Mouse (Mus musculus): ENCODE measurements around the gene B3gat2. TPM values are rescaled to one million over a fixed set of nuclear protein-coding genes. Genes with fewer than 3 reads are reported as not detected.

B3gat2 gene
- polyA plus RNA-seq, 1 experiment from 2014 or later, result 0.51 TPM

GRCm38 (mm10) chr1:23836630-23837029 lies 75.1 kb downstream of the B3gat2 start:
- no peaks in the 10 kb centered on the region for H3K9me3 ChIP-seq (ENCODE audit: control insufficient read depth, low read length)
- no peaks in the 10 kb centered on the region for H3K4me1 ChIP-seq (ENCODE audit: control insufficient read depth in 2 of 2, insufficient read depth in 2 of 2, low read length in 2 of 2)
- WGBS, result 78% methylated on average over 4 of the region's 4 CpGs
- H3K9ac ChIP-seq (ENCODE audit: low read length), result no peak overlapping the region
- no peak overlapping the region for H3K4me3 ChIP-seq (ENCODE audit: control insufficient read depth in 1 of 2, insufficient read depth in 1 of 2, low read depth in 1 of 2, low read length in 2 of 2)
- H3K27me3 ChIP-seq (ENCODE audit: control insufficient read depth, insufficient read depth, low read length), result no peaks in the 10 kb centered on the region
- ATAC-seq (ENCODE audit: insufficient number of reproducible peaks, insufficient read depth, low FRiP score, low read depth), result no peak
- H3K27ac ChIP-seq (replicated peaks in 1 of 2; ENCODE audit: control insufficient read depth in 1 of 2, insufficient read depth in 1 of 2, low read depth in 2 of 2, low read length in 2 of 2), result no peak overlapping the region
- peaks cover 12% of the 10 kb centered on the region for H3K36me3 ChIP-seq (ENCODE audit: control insufficient read depth, insufficient read depth, low read length)
- H3K4me2 ChIP-seq (ENCODE audit: low read length), result no peak overlapping the region

DNA sequence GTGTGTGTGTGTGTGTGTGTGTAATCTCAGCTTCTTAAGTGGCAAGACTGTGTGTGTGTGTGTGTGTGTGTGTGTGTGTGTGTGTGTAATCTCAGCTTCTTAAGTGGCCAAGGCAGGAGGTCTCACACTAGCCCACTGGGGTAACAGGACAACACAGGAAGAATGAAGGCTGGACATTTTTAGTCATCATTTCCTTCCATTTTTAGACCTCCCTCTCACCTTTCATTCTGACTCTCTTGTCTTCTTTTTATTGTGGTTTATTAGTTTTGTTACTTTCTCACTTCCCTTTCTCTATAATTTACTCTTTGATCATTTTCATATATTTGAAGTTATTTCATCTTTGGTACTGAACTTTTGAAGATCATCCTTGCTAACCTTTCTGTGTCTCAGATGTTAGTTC lies 79.4 kb downstream of the B3gat2 start:
- no peaks in the 10 kb centered on the region for H3K4me1 ChIP-seq (ENCODE audit: control insufficient read depth in 2 of 2, insufficient read depth in 2 of 2, low read length in 2 of 2)
- no peak overlapping the region for H3K4me2 ChIP-seq (ENCODE audit: low read length)
- H3K36me3 ChIP-seq (ENCODE audit: control insufficient read depth, insufficient read depth, low read length), result peaks cover 44% of the 10 kb centered on the region
- no peak overlapping the region for H3K4me3 ChIP-seq (ENCODE audit: control insufficient read depth in 1 of 2, insufficient read depth in 1 of 2, low read depth in 1 of 2, low read length in 2 of 2)
- no peaks in the 10 kb centered on the region for H3K27me3 ChIP-seq (ENCODE audit: control insufficient read depth, insufficient read depth, low read length)
- no peak overlapping the region for H3K9ac ChIP-seq (ENCODE audit: low read length)
- no peaks in the 10 kb centered on the region for H3K9me3 ChIP-seq (ENCODE audit: control insufficient read depth, low read length)
- H3K27ac ChIP-seq (replicated peaks in 1 of 2; ENCODE audit: control insufficient read depth in 1 of 2, insufficient read depth in 1 of 2, low read depth in 2 of 2, low read length in 2 of 2), result no peak overlapping the region
- ATAC-seq (ENCODE audit: insufficient number of reproducible peaks, insufficient read depth, low FRiP score, low read depth), result no peak

- H3K27ac ChIP-seq (replicated peaks in 1 of 2; ENCODE audit: control insufficient read depth in 1 of 2, insufficient read depth in 1 of 2, low read depth in 2 of 2, low read length in 2 of 2), result no peak overlapping the region
- H3K27me3 ChIP-seq (ENCODE audit: control insufficient read depth, insufficient read depth, low read length), result no peaks in the 10 kb centered on the region
- H3K36me3 ChIP-seq (ENCODE audit: control insufficient read depth, insufficient read depth, low read length), result peaks cover 57% of the 10 kb centered on the region
- ATAC-seq (ENCODE audit: insufficient number of reproducible peaks, insufficient read depth, low FRiP score, low read depth), result no peak
- WGBS, result 70% methylated on average over 3 of the region's 3 CpGs
- H3K4me3 ChIP-seq (ENCODE audit: control insufficient read depth in 1 of 2, insufficient read depth in 1 of 2, low read depth in 1 of 2, low read length in 2 of 2), result no peak overlapping the region
- no peak overlapping the region for H3K4me2 ChIP-seq (ENCODE audit: low read length)
- H3K4me1 ChIP-seq (ENCODE audit: control insufficient read depth in 2 of 2, insufficient read depth in 2 of 2, low read length in 2 of 2), result no peaks in the 10 kb centered on the region
- no peaks in the 10 kb centered on the region for H3K9me3 ChIP-seq (ENCODE audit: control insufficient read depth, low read length)
- H3K9ac ChIP-seq (ENCODE audit: low read length), result no peak overlapping the region
These were observed 81.1 kb downstream of the B3gat2 start for GRCm38 (mm10) chr1:23842629-23843028.

DNA sequence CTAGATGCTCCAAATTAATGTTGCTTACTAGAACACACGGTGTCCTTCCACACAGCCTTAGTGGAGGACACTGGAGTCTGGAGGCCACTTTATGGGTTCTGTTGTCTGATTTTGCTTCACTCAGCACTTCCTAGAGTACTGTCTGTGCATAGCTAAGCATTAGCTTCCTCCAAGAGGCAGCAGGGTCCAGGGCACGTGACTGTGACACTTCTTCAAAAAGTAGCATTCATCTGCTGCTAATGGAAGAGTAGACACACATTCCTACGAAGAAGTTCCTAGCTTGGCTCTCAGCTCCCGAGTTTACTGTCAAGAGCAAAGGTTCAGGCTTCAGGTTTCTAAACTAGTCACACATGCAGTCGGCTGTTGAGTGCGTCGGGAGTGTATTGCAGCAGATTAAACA lies 82.2 kb downstream of the B3gat2 start:
- Histone ChIP-seq H3K36me3 (ENCODE audit: control insufficient read depth, insufficient read depth, low read length) (peaks cover 69% of the 10 kb centered on the region), H3K9ac (ENCODE audit: low read length) (no peak overlapping the region), H3K4me1 (ENCODE audit: control insufficient read depth in 2 of 2, insufficient read depth in 2 of 2, low read length in 2 of 2) (no peaks in the 10 kb centered on the region), H3K4me2 (ENCODE audit: low read length) (no peak overlapping the region), H3K4me3 (ENCODE audit: control insufficient read depth in 1 of 2, insufficient read depth in 1 of 2, low read depth in 1 of 2, low read length in 2 of 2) (no peak overlapping the region), H3K27me3 (ENCODE audit: control insufficient read depth, insufficient read depth, low read length) (no peaks in the 10 kb centered on the region), H3K9me3 (ENCODE audit: control insufficient read depth, low read length) (no peaks in the 10 kb centered on the region), H3K27ac (replicated peaks in 1 of 2; ENCODE audit: control insufficient read depth in 1 of 2, insufficient read depth in 1 of 2, low read depth in 2 of 2, low read length in 2 of 2) (no peak overlapping the region)
- 82% methylated on average over 7 of the region's 7 CpGs for WGBS
- ATAC-seq (ENCODE audit: insufficient number of reproducible peaks, insufficient read depth, low FRiP score, low read depth), result no peak

DNA sequence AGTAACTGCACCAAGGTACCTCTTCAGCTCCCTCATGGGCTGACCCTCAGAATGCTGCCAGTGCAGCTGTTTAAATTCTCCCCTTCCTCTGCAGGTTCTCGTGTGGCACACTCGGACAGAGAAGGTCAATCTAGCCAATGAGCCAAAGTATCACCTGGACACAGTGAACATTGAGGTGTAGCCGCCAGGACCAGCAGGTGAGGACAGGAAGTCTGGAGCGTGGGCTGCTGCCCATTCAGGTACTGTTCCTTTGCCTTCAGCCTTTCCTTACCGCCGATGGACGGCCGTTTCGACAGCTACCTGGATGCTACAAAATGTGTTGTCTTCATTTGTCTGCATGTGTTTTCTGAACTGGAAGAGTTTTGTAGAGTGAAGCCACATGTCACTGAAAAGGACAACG lies 83.5 kb downstream of the B3gat2 start:
- Histone ChIP-seq H3K36me3 (ENCODE audit: control insufficient read depth, insufficient read depth, low read length) (peaks cover 79% of the 10 kb centered on the region), H3K4me2 (ENCODE audit: low read length) (no peak overlapping the region), H3K27ac (replicated peaks in 1 of 2; ENCODE audit: control insufficient read depth in 1 of 2, insufficient read depth in 1 of 2, low read depth in 2 of 2, low read length in 2 of 2) (no peak overlapping the region), H3K4me3 (ENCODE audit: control insufficient read depth in 1 of 2, insufficient read depth in 1 of 2, low read depth in 1 of 2, low read length in 2 of 2) (no peak overlapping the region), H3K9ac (ENCODE audit: low read length) (no peak overlapping the region), H3K9me3 (ENCODE audit: control insufficient read depth, low read length) (no peaks in the 10 kb centered on the region), H3K27me3 (ENCODE audit: control insufficient read depth, insufficient read depth, low read length) (no peaks in the 10 kb centered on the region), H3K4me1 (ENCODE audit: control insufficient read depth in 2 of 2, insufficient read depth in 2 of 2, low read length in 2 of 2) (no peaks in the 10 kb centered on the region)
- no peak for ATAC-seq (ENCODE audit: insufficient number of reproducible peaks, insufficient read depth, low FRiP score, low read depth)
- WGBS, result 93% methylated on average over 10 of the region's 10 CpGs

DNA sequence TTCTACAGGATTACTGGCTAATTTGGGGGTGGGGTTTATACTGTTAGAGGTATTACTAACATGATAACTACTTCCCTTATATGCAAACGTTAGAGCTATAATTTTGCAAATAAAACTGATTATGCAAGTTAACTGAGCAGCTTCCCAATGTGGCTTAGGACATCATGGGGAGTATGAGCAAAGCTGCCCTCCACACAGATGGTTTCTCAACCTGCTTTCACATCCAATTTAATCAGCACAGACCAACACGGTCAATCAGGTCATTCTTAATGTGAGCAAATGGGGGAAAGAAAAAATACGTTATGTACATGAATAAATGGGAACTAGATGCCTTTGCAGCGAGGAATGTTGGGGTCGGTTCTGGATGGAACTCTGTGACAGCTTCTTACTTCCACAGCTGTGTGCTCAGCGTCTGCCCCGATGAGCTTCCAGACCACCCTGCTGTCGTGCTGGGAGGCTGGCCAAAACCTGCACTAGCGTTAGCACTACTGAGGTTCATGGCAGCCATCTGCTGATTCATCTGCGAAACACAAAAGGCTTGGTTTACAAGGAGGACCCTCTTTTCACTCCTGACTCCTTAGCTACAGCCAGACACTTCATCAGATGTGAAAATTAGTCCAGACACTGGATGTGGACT lies 84.6 kb downstream of the B3gat2 start:
- Histone ChIP-seq H3K4me1 (ENCODE audit: control insufficient read depth in 2 of 2, insufficient read depth in 2 of 2, low read length in 2 of 2) (no peaks in the 10 kb centered on the region), H3K4me2 (ENCODE audit: low read length) (no peak overlapping the region), H3K9me3 (ENCODE audit: control insufficient read depth, low read length) (no peaks in the 10 kb centered on the region), H3K4me3 (ENCODE audit: control insufficient read depth in 1 of 2, insufficient read depth in 1 of 2, low read depth in 1 of 2, low read length in 2 of 2) (no peak overlapping the region), H3K9ac (ENCODE audit: low read length) (no peak overlapping the region), H3K27me3 (ENCODE audit: control insufficient read depth, insufficient read depth, low read length) (no peaks in the 10 kb centered on the region), H3K36me3 (ENCODE audit: control insufficient read depth, insufficient read depth, low read length) (peaks cover 76% of the 10 kb centered on the region), H3K27ac (replicated peaks in 1 of 2; ENCODE audit: control insufficient read depth in 1 of 2, insufficient read depth in 1 of 2, low read depth in 2 of 2, low read length in 2 of 2) (no peak overlapping the region)
- no peak for ATAC-seq (ENCODE audit: insufficient number of reproducible peaks, insufficient read depth, low FRiP score, low read depth)
- 87% methylated on average over 10 of the region's 10 CpGs for WGBS

- no peaks in the 10 kb centered on the region for H3K9me3 ChIP-seq (ENCODE audit: control insufficient read depth, low read length)
- WGBS, result 84% methylated on average over 3 of the region's 3 CpGs
- ATAC-seq (ENCODE audit: insufficient number of reproducible peaks, insufficient read depth, low FRiP score, low read depth), result no peak
These were observed 94.1 kb downstream of the B3gat2 start for GRCm38 (mm10) chr1:23855623-23856022.

GRCm38 (mm10) chr1:23860944-23861343 lies 99.4 kb downstream of the B3gat2 start:
- no peak for ATAC-seq (ENCODE audit: insufficient number of reproducible peaks, insufficient read depth, low FRiP score, low read depth)
- no peaks in the 10 kb centered on the region for H3K27me3 ChIP-seq (ENCODE audit: control insufficient read depth, insufficient read depth, low read length)
- no peak overlapping the region for H3K4me2 ChIP-seq (ENCODE audit: low read length)
- H3K4me3 ChIP-seq (ENCODE audit: control insufficient read depth in 1 of 2, insufficient read depth in 1 of 2, low read depth in 1 of 2, low read length in 2 of 2), result no peak overlapping the region
- no peaks in the 10 kb centered on the region for H3K4me1 ChIP-seq (ENCODE audit: control insufficient read depth in 2 of 2, insufficient read depth in 2 of 2, low read length in 2 of 2)
- H3K36me3 ChIP-seq (ENCODE audit: control insufficient read depth, insufficient read depth, low read length), result peaks cover 48% of the 10 kb centered on the region
- WGBS, result 91% methylated on average over 2 of the region's 2 CpGs
- H3K9me3 ChIP-seq (ENCODE audit: control insufficient read depth, low read length), result no peaks in the 10 kb centered on the region
- H3K27ac ChIP-seq (replicated peaks in 1 of 2; ENCODE audit: control insufficient read depth in 1 of 2, insufficient read depth in 1 of 2, low read depth in 2 of 2, low read length in 2 of 2), result no peak overlapping the region
- H3K9ac ChIP-seq (ENCODE audit: low read length), result no peak overlapping the region

More at GRCm38 (mm10) chr1:23855623-23856022, 94.1 kb downstream of the B3gat2 start:
- Histone ChIP-seq H3K4me3 (ENCODE audit: control insufficient read depth in 1 of 2, insufficient read depth in 1 of 2, low read depth in 1 of 2, low read length in 2 of 2) (no peak overlapping the region), H3K4me1 (ENCODE audit: control insufficient read depth in 2 of 2, insufficient read depth in 2 of 2, low read length in 2 of 2) (no peaks in the 10 kb centered on the region), H3K27me3 (ENCODE audit: control insufficient read depth, insufficient read depth, low read length) (no peaks in the 10 kb centered on the region), H3K4me2 (ENCODE audit: low read length) (no peak overlapping the region), H3K9ac (ENCODE audit: low read length) (no peak overlapping the region), H3K27ac (replicated peaks in 1 of 2; ENCODE audit: control insufficient read depth in 1 of 2, insufficient read depth in 1 of 2, low read depth in 2 of 2, low read length in 2 of 2) (no peak overlapping the region), H3K36me3 (ENCODE audit: control insufficient read depth, insufficient read depth, low read length) (peaks cover 69% of the 10 kb centered on the region)
